Mouse (Mus musculus) G1E (cell line): ENCODE data around the gene Otog. TPM values are rescaled to one million over a fixed set of nuclear protein-coding genes. Genes with fewer than 3 reads are reported as not detected.

Experiments used
- ATAC-seq: 2 replicates; pipeline ENCODE4 v1.8.0; 2016; ENCODE audit warnings: mild to moderate bottlenecking; ENCODE audit not compliant: insufficient number of reproducible peaks, poor library complexity, low FRiP score, severe bottlenecking; ENCODE audit errors: extremely low read depth
- DNase-seq: peaks from one replicate; pipeline ENCODE4 v3.0.0; 2012; ENCODE audit warnings: low spot score
- H3K27me3 ChIP-seq: 2 replicates; pipeline ENCODE4 v1.6.1; 2012; ENCODE audit warnings: mild to moderate bottlenecking, low read length, inconsistent platforms; ENCODE audit not compliant: insufficient read depth
- H3K36me3 ChIP-seq: replicated peaks from 2 replicates; pipeline ENCODE3; 2012; ENCODE audit warnings: mild to moderate bottlenecking, inconsistent platforms
- H3K4me1 ChIP-seq: 2 replicates; pipeline ENCODE4 v1.6.1; 2012; ENCODE audit warnings: low read depth, low read length, inconsistent platforms, mixed read lengths; ENCODE audit not compliant: insufficient read depth
- H3K4me3 ChIP-seq: 2 replicates; pipeline ENCODE4 v1.5.1; 2012; ENCODE audit warnings: low read depth, mild to moderate bottlenecking, inconsistent platforms, low read length, moderate library complexity, mixed read lengths
- H3K9me3 ChIP-seq: replicated peaks from 2 replicates; pipeline ENCODE4 v1.6.1; 2012; ENCODE audit warnings: inconsistent platforms
- CTCF ChIP-seq: IDR thresholded peaks from 2 replicates; pipeline ENCODE4 v1.5.1; 2012; ENCODE audit warnings: low read depth, low read length, inconsistent platforms, mixed read lengths
- GATA1 ChIP-seq: IDR thresholded peaks from 2 replicates; pipeline ENCODE4 v1.6.1; 2012; ENCODE audit warnings: borderline replicate concordance, low read length, inconsistent platforms, mixed read lengths
- GATA2 ChIP-seq: IDR thresholded peaks from 2 replicates; pipeline ENCODE4 v1.6.1; 2012; ENCODE audit warnings: low read depth, low read length, inconsistent platforms, borderline replicate concordance
- POLR2AphosphoS5 ChIP-seq: IDR thresholded peaks from 2 replicates; pipeline ENCODE4 v1.6.1; 2012; ENCODE audit warnings: low read depth, low read length, inconsistent platforms; ENCODE audit not compliant: insufficient replicate concordance
- TAL1 ChIP-seq: conservative IDR thresholded peaks from 2 replicates; pipeline ENCODE4 v1.6.1; 2012; ENCODE audit warnings: low read depth, low read length, inconsistent platforms, mixed read lengths
- polyA plus RNA-seq: library from polyadenylated mRNA; stranded (reverse); fragments of >175 nt; gene quantifications from 2 replicates; pipeline ENCODE4 v1.2.3, GENCODE M21; 2012
- total RNA-seq, 2 experiments: library from RNA; stranded (forward) in 1 of 2; stranded (reverse) in 1 of 2; fragments of 200-1000 nt in 1 of 2; fragments of >200 nt in 1 of 2; fragmentation: Nextera tagmentation in 1 of 2; gene quantifications; 2 replicates each; pipeline ENCODE4 v1.2.3; 2014 to 2017

The Otog gene
- total RNA-seq (2014; fragmentation: Nextera tagmentation) (not detected in 2 replicates), total RNA-seq (2017) (0.05 and 0.06 TPM in 2 replicates), polyA plus RNA-seq (not detected in 2 replicates)

DNA sequence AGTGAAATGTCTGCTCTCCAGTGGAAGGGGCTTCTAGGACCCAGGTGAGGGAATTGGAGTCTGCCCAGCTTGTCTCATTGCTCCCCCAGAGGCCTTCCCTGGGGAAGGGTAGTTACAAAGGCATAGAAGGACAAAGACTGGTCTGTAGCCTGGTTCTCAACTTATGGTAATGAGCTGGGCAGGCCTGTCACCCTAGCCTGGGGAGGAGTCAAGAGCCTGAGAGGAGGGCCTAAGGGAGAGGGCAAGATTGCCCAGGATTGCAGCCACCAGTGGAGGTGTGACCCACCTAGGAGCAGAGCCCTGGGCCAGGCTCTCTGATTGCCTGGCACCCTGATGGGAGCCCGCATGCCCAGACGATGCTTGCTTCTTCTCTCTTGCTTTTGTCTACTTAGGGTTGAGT is at the start of gene Otog:
TSS of gene Otog (plus strand) at position 292 of the 400 bp plus-strand sequence.
- Histone ChIP-seq H3K4me3 (no peak within 1 kb of the TSS), H3K27me3 (peaks cover 10% of the 10 kb centered on the region), H3K4me1 (no peaks in the 10 kb centered on the region), H3K36me3 (no peaks in the 10 kb centered on the region), H3K9me3 (no peaks in the 10 kb centered on the region)
- no peak for DNase-seq
- no peak for TF ChIP-seq TAL1
- TF ChIP-seq GATA1 = no peak
- no peak for TF ChIP-seq GATA2
- TF ChIP-seq POLR2AphosphoS5 = no peak
- no peak for ATAC-seq

DNA sequence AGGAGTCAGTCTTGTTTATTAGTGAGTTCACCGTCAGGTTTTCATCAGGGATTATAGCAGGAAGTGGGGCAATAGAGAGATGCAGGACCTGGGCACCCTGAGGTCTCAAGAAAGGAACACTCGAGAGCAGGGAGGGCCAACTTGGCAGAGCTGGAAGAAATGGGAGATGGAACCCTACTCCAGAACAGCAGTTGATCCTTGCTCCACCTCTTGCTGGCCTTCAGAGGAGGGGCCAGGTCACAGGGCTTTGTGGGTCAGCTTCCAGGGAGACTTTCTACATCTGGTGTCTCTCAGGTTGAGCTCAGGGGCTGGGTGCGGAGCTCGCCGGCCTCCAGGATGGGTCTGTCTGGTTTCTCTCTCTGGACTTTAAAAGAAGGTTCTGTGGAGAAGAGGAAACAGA is 45.4 kb upstream of the Otog start:
- ATAC-seq (no peak), DNase-seq (no peak)
- TF ChIP-seq POLR2AphosphoS5 (no peak), GATA1 (no peak), CTCF (no peak), GATA2 (no peak), TAL1 (no peak)
- Histone ChIP-seq H3K4me3 (no peak overlapping the region), H3K9me3 (no peaks in the 10 kb centered on the region), H3K36me3 (no peaks in the 10 kb centered on the region), H3K27me3 (no peaks in the 10 kb centered on the region; the same call in 1 of the 2 replicates), H3K4me1 (no peaks in the 10 kb centered on the region)

DNA sequence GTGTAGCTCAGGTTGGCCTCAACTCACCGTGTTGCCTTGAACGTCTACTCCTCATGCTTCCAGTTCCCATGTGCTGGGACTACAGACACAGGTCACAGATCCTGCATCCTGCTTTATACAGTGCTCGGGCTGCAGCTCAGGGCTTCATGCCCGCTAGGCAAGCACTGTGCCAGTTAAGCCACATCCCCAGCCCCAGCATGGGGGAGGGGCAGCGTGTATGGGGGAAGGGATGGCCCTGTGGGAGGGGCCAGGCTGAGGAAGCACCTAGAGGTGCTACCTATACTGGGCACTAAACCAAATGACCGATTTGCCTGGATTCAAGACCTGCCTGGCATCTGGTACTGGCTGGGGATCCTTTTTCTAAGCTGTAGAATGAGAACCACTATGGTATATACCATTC is 40.8 kb upstream of the Otog start:
- TF ChIP-seq TAL1 (no peak), CTCF (no peak)
- H3K9me3 ChIP-seq = no peaks in the 10 kb centered on the region
- H3K36me3 ChIP-seq = no peaks in the 10 kb centered on the region
- DNase-seq (no peak), ATAC-seq (no peak)
- H3K27me3 ChIP-seq = 0 out of 2 replicates have a peak, but pooled peaks cover 3% of the 10 kb centered on the region
- H3K4me3 ChIP-seq = no peak overlapping the region
- H3K4me1 ChIP-seq = no peaks in the 10 kb centered on the region

DNA sequence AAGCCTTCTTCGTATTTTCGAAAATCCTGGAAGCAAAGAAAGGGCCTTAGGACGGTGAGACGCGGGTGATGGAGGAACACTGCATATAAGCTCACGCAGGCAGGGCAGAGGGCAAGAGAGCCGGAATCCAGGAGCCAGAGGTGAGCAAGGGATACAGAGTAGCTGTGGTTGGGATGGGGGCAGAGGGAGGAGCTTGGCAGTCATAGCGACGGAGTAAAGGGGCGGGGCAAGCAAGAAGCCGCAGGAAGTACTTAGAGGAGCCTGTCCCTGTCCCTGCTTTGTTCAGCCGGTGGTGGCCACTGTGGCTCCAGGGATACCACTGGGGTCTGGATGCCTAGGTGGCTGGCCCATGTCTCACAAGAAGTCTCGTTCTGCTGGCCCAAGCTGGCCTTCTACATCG is 39.1 kb upstream of the Otog start:
- Histone ChIP-seq H3K36me3 (no peaks in the 10 kb centered on the region), H3K27me3 (0 out of 2 replicates have a peak, but pooled peaks cover 3% of the 10 kb centered on the region), H3K4me3 (no peak overlapping the region), H3K4me1 (no peaks in the 10 kb centered on the region), H3K9me3 (no peaks in the 10 kb centered on the region)
- ATAC-seq (no peak), DNase-seq (no peak)
- TF ChIP-seq TAL1 (no peak), POLR2AphosphoS5 (no peak), CTCF (no peak), GATA1 (no peak), GATA2 (no peak)

DNA sequence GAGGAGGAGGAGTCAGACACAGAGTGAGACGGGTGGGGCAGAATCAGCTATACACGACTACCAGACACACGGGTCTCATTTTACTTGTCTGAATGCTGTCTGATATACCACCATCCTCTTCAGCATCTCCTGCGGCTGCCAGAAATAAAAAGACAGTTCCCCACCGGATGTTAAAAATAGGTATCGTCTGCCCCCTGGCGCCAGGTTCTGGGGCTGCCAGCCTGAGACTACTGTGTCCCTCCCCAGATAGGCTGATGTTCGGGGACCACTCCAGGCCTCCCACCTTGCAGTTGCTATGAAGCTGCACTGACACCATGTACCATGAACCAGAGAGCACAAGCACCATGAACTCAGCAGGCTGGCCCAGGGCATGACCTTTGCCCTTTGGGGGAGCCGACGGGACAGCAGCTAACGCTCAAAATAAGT is 36.7 kb upstream of the Otog start:
- no peaks in the 10 kb centered on the region for H3K4me1 ChIP-seq
- ATAC-seq = no peak
- H3K36me3 ChIP-seq = no peaks in the 10 kb centered on the region
- no peak for DNase-seq
- TF ChIP-seq CTCF (no peak), POLR2AphosphoS5 (no peak), TAL1 (no peak), GATA2 (no peak), GATA1 (no peak)
- H3K27me3 ChIP-seq = 0 out of 2 replicates have a peak, but pooled peaks cover 3% of the 10 kb centered on the region
- H3K4me3 ChIP-seq = no peak overlapping the region
- no peaks in the 10 kb centered on the region for H3K9me3 ChIP-seq

DNA sequence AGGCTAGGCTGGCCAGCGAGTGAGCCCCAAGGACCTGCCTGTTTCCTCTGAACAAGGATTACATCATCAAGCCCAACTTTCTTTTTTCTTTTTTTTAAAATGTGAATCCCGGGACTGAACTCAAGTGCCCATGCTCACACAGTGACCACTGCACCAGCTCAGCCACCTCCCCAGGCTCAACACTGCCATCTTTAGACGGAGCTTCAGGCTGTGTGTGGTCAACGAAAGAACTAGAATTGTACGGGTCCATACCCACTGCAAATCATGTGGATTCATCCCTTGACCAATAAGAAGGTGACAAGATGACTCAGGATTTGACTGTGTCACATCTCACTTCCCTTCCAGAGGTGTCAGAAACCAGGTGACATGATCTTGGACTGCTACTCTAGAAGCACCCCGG is 36.0 kb upstream of the Otog start:
- ATAC-seq (no peak), DNase-seq (no peak)
- no peaks in the 10 kb centered on the region for H3K4me1 ChIP-seq
- no peak for TF ChIP-seq GATA2
- TF ChIP-seq GATA1 = no peak
- TF ChIP-seq POLR2AphosphoS5 = no peak
- H3K4me3 ChIP-seq = no peak overlapping the region
- no peaks in the 10 kb centered on the region for H3K36me3 ChIP-seq
- H3K27me3 ChIP-seq = 0 out of 2 replicates have a peak, but pooled peaks cover 3% of the 10 kb centered on the region
- H3K9me3 ChIP-seq = no peaks in the 10 kb centered on the region

DNA sequence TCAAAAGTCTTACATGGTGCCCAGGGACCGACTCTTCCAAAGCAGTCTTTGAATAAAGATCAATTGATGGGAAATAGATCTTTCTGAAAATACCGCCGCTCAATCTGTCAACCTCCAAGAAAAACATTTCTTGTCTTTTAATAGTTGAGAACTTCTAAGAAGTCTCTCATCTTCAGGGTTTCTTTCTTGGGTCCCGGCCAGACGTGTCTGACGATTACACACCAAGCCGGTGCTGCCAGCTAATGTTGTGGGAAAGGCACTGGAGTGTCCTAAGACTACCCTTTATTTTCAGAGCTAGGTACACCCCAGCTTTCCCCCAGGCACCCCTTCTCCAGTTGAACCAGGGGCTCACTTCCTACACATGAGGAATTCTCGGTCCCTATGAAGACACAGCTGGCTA is 32.7 kb upstream of the Otog start:
- H3K9me3 ChIP-seq = no peaks in the 10 kb centered on the region
- no peaks in the 10 kb centered on the region for H3K36me3 ChIP-seq
- H3K4me1 ChIP-seq = no peaks in the 10 kb centered on the region
- H3K4me3 ChIP-seq = no peak overlapping the region
- ATAC-seq (no peak), DNase-seq (no peak)
- no peaks in the 10 kb centered on the region for H3K27me3 ChIP-seq
- TF ChIP-seq GATA1 (no peak), CTCF (no peak), POLR2AphosphoS5 (no peak), GATA2 (no peak), TAL1 (no peak)
